In the genomic region with DNA sequence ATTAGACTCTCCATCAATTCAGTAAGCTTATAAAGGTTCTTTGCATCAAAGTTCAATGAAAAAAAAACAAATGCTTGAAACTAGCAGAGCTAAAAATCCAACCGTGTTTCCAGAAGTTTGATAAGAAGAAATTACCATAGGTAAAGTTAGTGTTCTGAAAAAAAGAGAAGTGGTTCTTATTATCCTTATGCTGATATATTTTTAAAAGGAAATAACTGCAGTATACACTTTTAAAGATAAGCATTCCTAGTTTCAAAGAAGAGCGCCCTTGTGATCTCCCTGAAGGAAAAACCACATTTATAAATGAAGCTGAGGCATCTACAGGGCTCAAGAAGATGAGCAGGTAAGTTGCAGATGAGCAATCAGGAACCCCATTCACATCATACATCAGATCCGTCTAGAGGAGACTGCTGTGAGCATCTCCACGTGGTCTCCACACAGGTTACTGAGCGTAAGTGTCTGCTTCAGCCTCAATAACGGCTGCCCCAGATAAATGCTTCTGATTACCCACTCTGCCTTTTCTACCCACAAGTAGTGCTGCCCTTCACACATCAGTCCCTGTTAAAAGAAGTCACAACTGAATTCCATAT, we compare ENCODE assay signal across 18 mouse cellular contexts.
DNase-seq lines count a peak whose midpoint lies in the region; TF ChIP-seq lines count a peak whose summit lies in the region.
"Had no signal": no experiment of that assay in that cellular context is flagged by ENCODE, and none has a peak within 500 bp of the region (broad histone marks: within the 10 kb centered on the region; RNA-seq: fewer than 3 reads in every experiment).

No protein-coding gene starts in this region.

- TF ChIP-seq CTCF in MEL (IDR thresholded peaks at IDR 0.05 in 2 of 3, conservative IDR thresholded peaks at IDR 0.05 in 1 of 3; ENCODE audit: control insufficient read depth in 1 of 3, insufficient read depth in 1 of 3, low read depth in 2 of 3, low read length in 3 of 3, poor library complexity in 1 of 3, severe bottlenecking in 1 of 3), result no peak

- DNase-seq in MEL (ENCODE audit: low read depth, low spot score), result peak; percentile 53
- DNase-seq in MEL-GATA-1-ER (ENCODE audit: extremely low read depth, low read depth), result peak; percentile 16
- DNase-seq in lung, postnatal 4 days, result no peak
- no peak for DNase-seq in cerebellum, postnatal 4 days (ENCODE audit: low spot score in 2 of 2)
- DNase-seq: adrenal gland, adult 2 months; adrenal gland, adult 8-10 months; adrenal gland, postnatal 10 days; adrenal gland, postnatal 14 days; adrenal gland, postnatal 25 days; adrenal gland, postnatal 36 days; B cell, adult 2 months; cerebellum, adult 11 months; cerebellum, adult 11-12 months; cerebellum, adult 18-20 months; cerebellum, adult 2 months; cerebellum, adult 8-10 months had no signal

- no peaks in the 10 kb centered on the region for H3K9me3 ChIP-seq in MEL (replicated peaks; ENCODE audit: insufficient read depth, low read length)

- no peak overlapping the region for H3K4me3 ChIP-seq in MEL (ENCODE audit: control insufficient read depth in 1 of 2, insufficient read depth in 1 of 2, low read depth in 2 of 2, low read length in 2 of 2)

- no peaks in the 10 kb centered on the region for H3K79me2 ChIP-seq in MEL (ENCODE audit: control insufficient read depth, insufficient read depth, low read length, poor library complexity)

- peaks cover 0 to 7% of the 10 kb centered on the region in 2 experiments; a peak in 2 of 4 replicates for H3K36me3 ChIP-seq in MEL (ENCODE audit: control insufficient read depth in 1 of 2, insufficient read depth in 2 of 2, low read length in 2 of 2)
- H3K36me3 ChIP-seq: G1E had no signal

- no peaks in the 10 kb centered on the region for H3K27me3 ChIP-seq in MEL (ENCODE audit: control insufficient read depth in 1 of 2, insufficient read depth in 2 of 2, low read length in 2 of 2)
- H3K27me3 ChIP-seq: CH12.LX had no signal

- peak overlapping the region; percentile 45; the same call in 1 of the 2 replicates for H3K27ac ChIP-seq in MEL (ENCODE audit: control insufficient read depth, low read depth, low read length)

- TF ChIP-seq POLR2A in MEL (IDR thresholded peaks at IDR 0.05; ENCODE audit: control insufficient read depth in 1 of 2, insufficient read depth in 1 of 2, low read depth in 1 of 2, low read length in 2 of 2, poor library complexity in 1 of 2), result no peak

- TF ChIP-seq RAD21 in MEL (IDR thresholded peaks at IDR 0.05; ENCODE audit: low read depth, low read length), result no peak

- peaks cover 0 to 2% of the 10 kb centered on the region in 2 experiments; a peak in 1 of 4 replicates for H3K4me1 ChIP-seq in MEL (ENCODE audit: control insufficient read depth in 1 of 2, insufficient read depth in 2 of 2, low read length in 2 of 2)

- TF ChIP-seq EP300 in MEL (IDR thresholded peaks at IDR 0.05; ENCODE audit: low read depth in 1 of 2, low read length in 2 of 2), result peak; percentile 45 to 63; a peak in 2 of 4 replicates

- no peak overlapping the region for H3K9ac ChIP-seq in MEL (ENCODE audit: control insufficient read depth, low read depth, low read length, poor library complexity, severe bottlenecking)

TF ChIP-seq in MEL, 35 proteins besides CTCF, POLR2A, EP300 and RAD21:
- peak; percentile 32; the same call in 1 of the 2 replicates for TF ChIP-seq MXI1 (IDR thresholded peaks at IDR 0.05; ENCODE audit: low read depth, low read length)
- no peak for TF ChIP-seq ELF1 (IDR thresholded peaks at IDR 0.05; ENCODE audit: low read depth, low read length)
- TF ChIP-seq MYC (IDR thresholded peaks at IDR 0.05; ENCODE audit: low read depth, low read length), result peak; percentile 52; the same call in 1 of the 2 replicates
- no peak for TF ChIP-seq ZMIZ1 (IDR thresholded peaks at IDR 0.05; ENCODE audit: low read depth, low read length)
- TF ChIP-seq GATA1 (IDR thresholded peaks at IDR 0.05; ENCODE audit: low read depth, low read length), result peak; percentile 60
- TF ChIP-seq SIN3A (IDR thresholded peaks at IDR 0.05; ENCODE audit: low read length), result no peak
- TF ChIP-seq NRF1 (IDR thresholded peaks at IDR 0.05; ENCODE audit: insufficient read depth, low read depth, low read length, poor library complexity, severe bottlenecking), result no peak
- 0 out of 2 replicates have a peak, but pooled peaks have one; percentile 52 for TF ChIP-seq MAX (IDR thresholded peaks at IDR 0.05; ENCODE audit: low read length)
- TF ChIP-seq TCF12 (IDR thresholded peaks at IDR 0.05; ENCODE audit: low read depth, low read length), result 0 out of 2 replicates have a peak, but pooled peaks have one; percentile 8
- 0 out of 2 replicates have a peak, but pooled peaks have one; percentile 13 for TF ChIP-seq USF1 (IDR thresholded peaks at IDR 0.05; ENCODE audit: low read depth, low read length)

Comparison
In these comparisons a context has a peak if more than half of its experiments do, and no peak if none do; other contexts are left out.
1. DNase-seq: peak in MEL (single experiment) and MEL-GATA-1-ER (single experiment); none in lung, postnatal 4 days (0 of 2) and cerebellum, postnatal 4 days (0 of 2).